Mouse (Mus musculus): ENCODE results near the gene Ly86.

DNA sequence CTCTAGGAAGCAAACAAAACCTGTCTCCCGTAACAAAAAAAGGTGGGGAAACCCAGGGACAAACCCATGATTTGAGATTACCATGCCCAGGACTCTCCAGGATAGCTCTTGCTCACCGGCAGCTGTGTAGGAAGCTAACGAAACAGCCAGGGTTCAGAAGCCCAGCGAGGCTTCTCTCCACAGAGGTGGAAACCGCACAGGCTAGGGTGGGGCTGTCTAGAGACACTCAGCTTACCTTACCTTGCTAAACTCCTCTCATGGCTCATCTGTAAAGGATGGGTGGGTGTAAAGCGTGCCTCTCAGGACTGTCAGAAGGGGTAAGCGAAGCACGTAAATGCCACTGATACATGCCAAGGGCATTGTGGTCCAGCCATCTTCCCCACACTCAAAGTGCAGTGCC lies 94.9 kb downstream of the Ly86 start:
- TF ChIP-seq CTCF (IDR thresholded peaks at IDR 0.05; ENCODE audit: low read depth) = no peak
- no peak for TF ChIP-seq EP300 (IDR thresholded peaks at IDR 0.05; ENCODE audit: low read depth)
